Mouse (Mus musculus): ENCODE results near the gene Cers3. TPM values are rescaled to one million over a fixed set of nuclear protein-coding genes. Genes with fewer than 3 reads are reported as not detected.

Gene Cers3
- total and polyA plus RNA-seq, 3 experiments: 0.13 to 0.23 (median 0.19) TPM

GRCm38 (mm10) chr7:66857610-66858009 lies 114.3 kb downstream of the Cers3 start:
- H3K27me3 ChIP-seq (replicated peaks): peaks cover 56% of the 10 kb centered on the region
- H3K36me3 ChIP-seq (replicated peaks in 1 of 2; ENCODE audit: control insufficient read depth in 1 of 2, insufficient read depth in 1 of 2, low read length in 1 of 2): no peaks in the 10 kb centered on the region
- DNase-seq (ENCODE audit: extremely low read depth): no peak
- H3K4me3 ChIP-seq (replicated peaks in 1 of 3; ENCODE audit: low read depth in 2 of 3, low read length in 2 of 3, poor library complexity in 1 of 3): no peak overlapping the region
- H3K4me2 ChIP-seq (ENCODE audit: insufficient read depth, low read depth, poor library complexity, severe bottlenecking): no peak overlapping the region
- no peaks in the 10 kb centered on the region for H3K79me2 ChIP-seq (replicated peaks; ENCODE audit: control insufficient read depth, extremely low read depth, insufficient read depth, poor library complexity, severe bottlenecking)
- H3K9me3 ChIP-seq (replicated peaks; ENCODE audit: low read length): no peaks in the 10 kb centered on the region
- H3K9ac ChIP-seq (ENCODE audit: insufficient read depth, low read depth): no peak overlapping the region
- TF ChIP-seq GABPA (IDR thresholded peaks at IDR 0.05; ENCODE audit: insufficient replicate concordance, low read depth, low read length) (no peak), EP300 (IDR thresholded peaks at IDR 0.05; ENCODE audit: low read length) (no peak), ZNF384 (IDR thresholded peaks at IDR 0.05; ENCODE audit: low read depth, low read length) (no peak), RAD21 (IDR thresholded peaks at IDR 0.05; ENCODE audit: low read depth, low read length) (no peak), JUN (IDR thresholded peaks at IDR 0.05; ENCODE audit: insufficient read depth, low read depth, low read length) (no peak), USF2 (conservative IDR thresholded peaks at IDR 0.05; ENCODE audit: low read depth, low read length) (no peak), CHD1 (IDR thresholded peaks at IDR 0.05; ENCODE audit: low read depth, low read length) (no peak), CHD2 (IDR thresholded peaks at IDR 0.05; ENCODE audit: low read length) (no peak), MAFK (IDR thresholded peaks at IDR 0.05; ENCODE audit: insufficient replicate concordance, low read length) (no peak), RCOR1 (conservative IDR thresholded peaks at IDR 0.05; ENCODE audit: low read depth, low read length) (no peak), POLR2A (IDR thresholded peaks at IDR 0.05; ENCODE audit: low read depth, low read length) (no peak), TCF12 (IDR thresholded peaks at IDR 0.05; ENCODE audit: low read depth, low read length) (no peak), ETS1 (conservative IDR thresholded peaks at IDR 0.05; ENCODE audit: low read depth, low read length) (no peak), MYC (IDR thresholded peaks at IDR 0.05; ENCODE audit: low read depth, low read length) (no peak), ZKSCAN1 (IDR thresholded peaks at IDR 0.05; ENCODE audit: borderline replicate concordance, low read depth, low read length) (no peak), E2F4 (IDR thresholded peaks at IDR 0.05; ENCODE audit: insufficient replicate concordance, low read depth, low read length) (no peak), BHLHE40 (IDR thresholded peaks at IDR 0.05; ENCODE audit: low read depth, low read length) (no peak), MAX (IDR thresholded peaks at IDR 0.05; ENCODE audit: low read length) (no peak), MAZ (IDR thresholded peaks at IDR 0.05; ENCODE audit: low read depth, low read length) (no peak), NELFE (IDR thresholded peaks at IDR 0.05; ENCODE audit: low read depth, low read length) (no peak)
- H3K27ac ChIP-seq (ENCODE audit: insufficient read depth, low read depth): no peak overlapping the region
- in situ Hi-C loops (cut with MboI; ENCODE audit: low pct_ligation_motif_present, low pct_unique_long_range_greater_than_20kb, low sequenced_read_pairs): no loop called here
- no peaks in the 10 kb centered on the region for H3K4me1 ChIP-seq (ENCODE audit: control insufficient read depth in 1 of 2, insufficient read depth in 2 of 2)
- dilution Hi-C loops (cut with MboI; ENCODE audit: extremely low pct_ligation_motif_present, extremely low pct_unique_long_range_greater_than_20kb, low sequenced_read_pairs): no loop called here

- TF ChIP-seq BHLHE40 (IDR thresholded peaks at IDR 0.05; ENCODE audit: low read depth, low read length) (no peak), TBP (conservative IDR thresholded peaks at IDR 0.05; ENCODE audit: low read depth, low read length) (no peak), UBTF (IDR thresholded peaks at IDR 0.05; ENCODE audit: low read depth, low read length) (no peak), ZKSCAN1 (IDR thresholded peaks at IDR 0.05; ENCODE audit: borderline replicate concordance, low read depth, low read length) (no peak), GABPA (IDR thresholded peaks at IDR 0.05; ENCODE audit: insufficient replicate concordance, low read depth, low read length) (no peak), PAX5 (IDR thresholded peaks at IDR 0.05; ENCODE audit: low read length) (no peak), MYC (IDR thresholded peaks at IDR 0.05; ENCODE audit: low read depth, low read length) (no peak), JUN (IDR thresholded peaks at IDR 0.05; ENCODE audit: insufficient read depth, low read depth, low read length) (no peak), POLR2A (IDR thresholded peaks at IDR 0.05; ENCODE audit: low read depth, low read length) (no peak), MAZ (IDR thresholded peaks at IDR 0.05; ENCODE audit: low read depth, low read length) (no peak), SIN3A (IDR thresholded peaks at IDR 0.05; ENCODE audit: low read length) (no peak)
- Histone ChIP-seq H3K4me1 (ENCODE audit: control insufficient read depth in 1 of 2, insufficient read depth in 2 of 2) (no peaks in the 10 kb centered on the region), H3K4me2 (ENCODE audit: insufficient read depth, low read depth, poor library complexity, severe bottlenecking) (no peak overlapping the region), H3K9me3 (replicated peaks; ENCODE audit: low read length) (no peaks in the 10 kb centered on the region), H3K27ac (ENCODE audit: insufficient read depth, low read depth) (no peak overlapping the region), H3K36me3 (replicated peaks in 1 of 2; ENCODE audit: control insufficient read depth in 1 of 2, insufficient read depth in 1 of 2, low read length in 1 of 2) (no peaks in the 10 kb centered on the region), H3K79me2 (replicated peaks; ENCODE audit: control insufficient read depth, extremely low read depth, insufficient read depth, poor library complexity, severe bottlenecking) (no peaks in the 10 kb centered on the region), H3K27me3 (replicated peaks) (peaks cover 60% of the 10 kb centered on the region), H3K9ac (ENCODE audit: insufficient read depth, low read depth) (no peak overlapping the region), H3K4me3 (replicated peaks in 1 of 3; ENCODE audit: low read depth in 2 of 3, low read length in 2 of 3, poor library complexity in 1 of 3) (no peak overlapping the region)
- dilution Hi-C loops (cut with MboI; ENCODE audit: extremely low pct_ligation_motif_present, extremely low pct_unique_long_range_greater_than_20kb, low sequenced_read_pairs): no loop called here
- in situ Hi-C loops (cut with MboI; ENCODE audit: low pct_ligation_motif_present, low pct_unique_long_range_greater_than_20kb, low sequenced_read_pairs): no loop called here
- DNase-seq (ENCODE audit: extremely low read depth): no peak
These were observed 115.2 kb downstream of the Cers3 start for GRCm38 (mm10) chr7:66858247-66859075.
